Mouse (Mus musculus) urinary bladder, postnatal 25 days (tissue): ENCODE measurements at regions not wholly inside any gene's neighbourhood (a gene's known extent, or its start where the extent isn't known, plus 50 kb on each side); places are given as distances from the start of the nearest gene placed in this dataset.

ENCODE experiments used
- DNase-seq: peaks from one replicate; pipeline ENCODE4 v3.0.0; 2022; ENCODE audit warnings: low spot score

DNA sequence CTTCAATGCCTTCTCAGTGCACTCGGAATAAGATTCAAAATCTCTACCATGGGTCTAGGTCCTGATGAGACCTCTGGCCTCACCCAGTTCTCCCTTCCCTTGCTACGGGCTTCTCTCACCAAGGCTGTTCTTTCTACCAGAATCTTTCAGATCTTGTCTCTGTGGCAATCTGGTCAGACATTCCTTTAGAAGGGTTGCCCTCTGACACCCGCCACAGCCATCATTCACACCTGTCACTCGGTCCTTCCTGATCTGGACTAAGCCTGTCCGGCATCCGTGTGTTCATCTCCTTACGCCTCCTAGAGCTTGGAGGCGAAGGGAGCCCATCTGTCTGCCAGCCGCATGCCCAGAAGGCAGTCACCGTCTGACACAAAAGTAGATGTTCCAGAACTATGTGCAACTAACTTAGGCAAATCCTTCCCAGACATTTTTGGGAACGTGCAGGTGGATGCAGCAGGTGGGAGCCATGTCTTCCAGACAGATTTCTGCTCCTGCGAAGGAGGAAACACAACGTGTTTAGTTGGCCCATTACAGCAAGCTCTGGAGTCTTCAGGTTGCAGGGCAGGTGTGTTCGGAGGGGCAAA is 77.7 kb downstream of the Fam76b start:
- DNase-seq, result no peak

DNA sequence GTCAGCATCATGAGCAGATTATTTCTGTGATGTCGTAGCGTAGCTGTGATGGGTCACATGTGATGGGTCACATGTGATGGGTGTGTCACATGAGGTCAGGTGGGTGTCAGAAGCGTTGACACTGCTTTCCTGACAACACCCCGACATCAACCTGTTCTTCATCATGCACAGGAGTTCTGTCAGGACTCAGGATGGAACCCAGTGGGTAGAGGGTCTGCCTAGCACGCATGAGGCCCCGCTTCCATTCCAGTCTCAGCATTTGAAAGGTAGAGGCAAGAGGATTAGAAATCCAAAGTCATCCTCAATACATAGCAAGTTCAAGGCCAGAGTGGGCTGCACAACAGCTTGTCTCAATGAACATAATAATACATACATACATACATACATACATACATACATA is 79.2 kb downstream of the Fam76b start:
- no peak for DNase-seq

DNA sequence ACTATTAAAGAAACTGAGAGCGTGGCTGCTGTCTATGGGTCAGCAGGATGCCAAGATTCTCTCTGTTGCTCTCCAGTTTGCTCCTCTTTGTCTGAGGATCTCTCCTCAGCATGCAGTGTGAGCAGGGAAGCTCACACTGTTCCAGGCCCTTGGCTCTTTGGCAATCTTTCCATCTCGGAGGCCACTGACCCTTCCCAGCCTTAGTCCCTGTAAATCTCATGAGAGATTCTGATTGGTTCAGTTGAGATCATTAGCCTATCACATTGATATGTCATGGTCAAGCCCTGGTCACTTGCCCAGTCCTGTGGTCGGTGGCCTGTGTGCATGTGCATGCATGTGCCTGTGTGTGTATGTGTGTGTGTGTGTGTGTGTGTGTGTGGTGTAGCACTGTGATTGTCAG is 82.1 kb downstream of the Fam76b start:
- no peak for DNase-seq

DNA sequence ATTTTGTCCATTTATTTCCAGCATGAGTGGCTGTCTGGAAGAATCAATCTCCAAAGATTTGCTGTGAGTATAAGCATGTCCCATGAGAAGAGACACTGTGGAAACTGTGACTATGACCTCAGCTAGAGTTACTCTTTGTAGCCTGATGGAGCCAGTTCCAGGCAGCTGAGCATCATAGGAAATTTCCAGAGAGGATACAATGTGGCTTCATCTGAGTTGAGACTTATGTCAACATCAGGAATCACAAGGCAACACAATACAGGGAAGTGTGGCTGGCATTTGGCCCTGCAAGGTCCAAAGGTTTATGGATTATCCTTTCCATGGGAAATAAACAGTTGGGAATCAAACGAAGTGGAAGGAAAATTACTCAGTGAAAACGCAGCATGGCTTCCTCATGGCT is 82.6 kb downstream of the Fam76b start:
- DNase-seq, result no peak

DNA sequence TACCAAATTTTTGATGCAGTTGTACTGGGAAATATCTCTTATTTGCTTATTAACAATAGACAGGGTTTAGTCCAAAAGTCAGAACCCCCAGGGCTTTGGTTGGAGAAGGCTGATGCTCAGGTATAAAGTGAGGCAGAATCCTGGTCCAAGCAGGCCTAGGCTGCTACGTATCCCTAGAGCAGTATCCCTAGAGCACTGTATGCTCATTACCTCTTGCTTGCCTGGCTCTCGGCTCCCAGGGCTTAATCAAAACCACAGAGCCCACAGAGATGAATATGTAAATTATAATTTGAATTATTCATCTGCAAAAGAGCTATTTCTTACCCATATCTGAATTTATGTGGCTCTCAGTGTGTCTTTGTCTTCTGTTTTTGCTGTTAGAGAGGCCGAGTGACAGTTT is 85.9 kb downstream of the Fam76b start:
- no peak for DNase-seq

DNA sequence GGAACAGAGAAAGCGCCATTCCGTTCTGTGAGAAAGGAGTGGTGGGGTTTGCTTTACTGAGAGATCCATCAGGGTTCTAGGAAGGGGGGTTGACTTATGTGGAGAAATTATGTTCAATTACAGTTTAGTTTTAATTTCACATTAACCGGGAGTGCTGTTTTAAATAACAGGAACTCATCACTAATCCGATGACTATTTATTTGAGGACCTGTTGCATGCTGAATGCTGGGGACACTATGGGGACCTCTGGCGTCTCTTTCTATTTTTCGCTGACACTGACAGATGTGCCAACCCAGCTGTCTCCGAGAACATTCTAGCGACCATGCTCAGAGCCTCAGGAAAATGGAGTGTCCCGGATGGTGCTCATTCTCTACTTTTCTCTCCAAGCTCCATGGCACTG is 86.6 kb downstream of the Fam76b start:
- no peak for DNase-seq

DNA sequence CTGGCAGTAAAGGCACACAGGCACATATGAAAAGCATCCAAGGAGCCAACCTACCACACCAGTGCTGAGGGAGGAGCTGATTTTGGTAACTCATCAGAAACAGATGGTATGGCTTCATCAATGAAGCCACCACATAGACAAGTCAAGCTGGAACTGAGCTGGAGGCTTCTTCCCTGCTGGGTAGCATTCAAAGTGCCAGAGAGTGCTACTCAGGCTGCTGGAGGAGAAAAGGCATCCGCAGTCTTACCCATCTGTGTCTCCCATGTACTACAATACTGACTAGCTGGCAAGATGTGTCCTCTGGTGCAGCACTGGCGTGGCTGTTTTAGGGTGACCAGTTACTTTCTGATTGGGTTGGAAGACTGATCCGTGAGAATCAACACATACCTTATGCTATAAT is 87.3 kb downstream of the Fam76b start:
- DNase-seq, result no peak

DNA sequence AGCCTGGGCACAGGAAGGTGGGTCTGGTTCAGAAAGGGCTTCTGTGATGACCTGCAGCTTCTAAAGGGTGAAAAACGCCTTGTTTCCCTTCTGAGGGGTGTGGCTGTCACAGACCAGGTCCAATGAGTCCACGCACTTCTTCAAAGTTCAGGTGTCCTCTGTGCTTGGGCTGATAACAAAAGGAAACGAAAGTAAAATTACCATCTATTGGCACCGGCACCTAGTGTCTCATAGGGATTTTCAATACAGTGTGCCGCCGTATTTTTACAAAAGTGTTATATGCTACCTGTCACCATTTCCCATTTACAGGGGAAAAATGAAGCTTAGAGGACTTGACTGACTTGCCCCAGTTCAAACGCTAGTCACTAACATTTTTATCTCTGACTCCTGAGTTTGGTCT is 89.3 kb downstream of the Fam76b start:
- DNase-seq, result no peak

DNA sequence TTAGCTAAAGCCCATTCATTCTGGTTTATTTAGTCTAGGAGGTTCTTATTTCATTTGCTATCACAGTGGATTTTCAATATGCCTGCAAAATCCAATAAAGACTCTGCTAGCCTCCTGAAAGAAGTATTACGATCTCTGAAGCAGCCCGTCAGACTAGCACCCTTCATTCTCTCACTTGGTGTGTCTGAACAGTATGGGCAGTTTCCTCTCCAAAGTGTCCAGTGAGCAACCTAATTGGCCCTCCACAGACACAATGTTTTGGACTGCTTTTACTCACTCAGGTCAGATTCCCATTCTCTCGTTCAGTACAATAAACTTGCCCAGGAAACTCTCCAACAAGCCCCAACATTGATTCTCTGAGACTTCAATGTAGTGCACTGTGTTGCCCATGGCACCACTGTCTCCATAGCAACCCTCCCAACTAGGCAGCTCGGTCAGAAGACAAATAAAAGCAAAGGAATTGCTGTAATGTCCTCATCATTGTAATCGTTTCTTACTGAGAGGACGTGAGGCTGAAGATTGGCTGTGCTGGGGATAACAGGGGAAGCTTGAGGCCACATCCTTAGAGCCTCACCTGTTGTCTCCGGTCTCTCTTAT is 91.2 kb downstream of the Fam76b start:
- no peak for DNase-seq

DNA sequence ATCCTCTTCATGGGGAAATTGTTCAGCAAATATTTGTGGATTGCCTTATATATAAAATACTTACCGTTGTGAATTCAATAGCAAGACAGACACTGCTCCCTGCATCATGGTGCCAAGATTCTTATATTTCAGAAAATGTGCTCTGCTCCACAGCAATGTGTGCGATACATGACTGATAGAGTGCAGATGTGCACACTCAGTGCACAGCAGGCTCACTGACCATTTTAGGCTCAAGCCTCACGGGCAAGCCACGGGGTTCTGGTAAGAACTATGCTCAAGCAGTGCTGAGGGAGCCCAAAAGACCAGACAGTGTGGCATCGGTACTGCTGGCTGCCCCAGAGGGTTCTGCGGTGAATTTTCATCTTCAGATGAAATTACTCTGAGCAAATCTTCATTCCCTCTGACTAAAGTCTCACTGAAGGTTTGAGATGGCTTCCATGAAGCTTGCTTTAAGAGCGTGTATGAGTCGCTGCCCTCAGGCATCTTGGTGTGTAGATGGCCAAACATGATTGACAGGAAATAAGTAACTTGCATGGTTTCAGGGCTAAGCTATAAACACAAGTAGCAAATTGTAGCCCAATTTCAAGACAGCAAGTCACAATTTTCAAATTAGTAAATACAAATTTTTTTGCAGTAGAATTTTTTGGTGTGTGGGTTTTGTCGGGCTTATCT is 92.4 kb downstream of the Fam76b start:
- no peak for DNase-seq

DNA sequence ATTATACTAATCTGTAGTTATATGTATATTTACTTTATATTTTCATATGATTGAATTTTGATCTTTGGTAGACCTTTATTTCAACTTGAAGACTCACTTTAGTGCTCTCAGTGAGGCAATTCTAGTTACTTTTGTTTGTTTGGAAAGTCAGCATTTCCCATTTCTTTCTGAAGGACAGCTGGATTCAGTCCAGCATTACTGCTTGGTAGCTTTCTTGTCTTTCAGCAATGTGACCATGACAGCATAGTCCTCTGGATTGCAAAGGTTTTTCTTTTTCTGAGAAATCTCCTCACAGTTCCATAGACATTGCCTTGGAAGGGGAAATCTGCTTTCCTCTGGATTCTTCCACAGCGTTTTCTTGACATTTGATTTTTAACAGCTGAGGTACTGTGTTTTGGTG is 93.1 kb downstream of the Fam76b start:
- no peak for DNase-seq

DNA sequence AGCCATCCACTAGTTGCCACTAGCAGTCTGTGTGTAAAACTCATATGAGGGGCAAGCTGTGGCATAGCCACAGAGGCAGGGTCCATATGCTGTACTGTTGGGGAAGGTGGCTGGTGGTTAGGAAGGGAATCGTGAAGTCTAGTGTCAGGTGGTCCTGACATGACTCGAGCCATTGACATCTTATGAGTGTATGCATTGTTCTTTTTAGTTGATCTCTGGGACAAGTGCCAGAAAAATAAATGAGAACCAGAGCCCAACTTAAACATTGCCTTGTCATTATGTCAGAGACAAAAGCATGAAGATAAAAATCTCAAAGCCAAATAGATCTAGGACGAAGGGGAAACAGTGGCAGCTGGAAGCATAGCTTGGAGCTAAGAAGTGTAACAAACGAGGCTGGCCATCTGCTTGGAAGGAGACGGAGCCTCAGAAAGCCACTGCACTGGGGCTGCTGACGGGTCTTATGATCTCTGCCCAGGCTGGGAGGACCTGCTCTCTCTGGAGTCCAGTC is 104.5 kb downstream of the Fam76b start:
- no peak for DNase-seq

DNA sequence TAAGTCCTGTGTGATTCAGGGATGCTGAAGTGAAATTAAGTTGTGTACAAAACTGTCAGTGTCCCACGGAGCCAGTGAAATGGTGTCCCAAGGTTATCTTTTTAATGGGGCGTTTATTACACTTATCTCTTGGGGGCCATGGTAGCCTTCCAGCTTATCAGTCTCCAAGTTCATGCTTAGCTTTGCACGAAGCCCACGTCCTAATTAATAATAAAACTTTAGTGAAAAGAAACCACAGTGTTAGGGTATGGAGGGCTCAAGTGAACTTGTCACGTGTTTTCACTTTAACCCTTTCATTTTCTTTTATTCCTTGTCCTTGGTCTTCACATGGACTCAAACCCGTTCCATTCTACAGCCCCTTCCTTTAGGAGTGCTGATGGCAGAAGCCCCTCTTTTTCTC is 105.9 kb downstream of the Fam76b start:
- DNase-seq, result no peak

DNA sequence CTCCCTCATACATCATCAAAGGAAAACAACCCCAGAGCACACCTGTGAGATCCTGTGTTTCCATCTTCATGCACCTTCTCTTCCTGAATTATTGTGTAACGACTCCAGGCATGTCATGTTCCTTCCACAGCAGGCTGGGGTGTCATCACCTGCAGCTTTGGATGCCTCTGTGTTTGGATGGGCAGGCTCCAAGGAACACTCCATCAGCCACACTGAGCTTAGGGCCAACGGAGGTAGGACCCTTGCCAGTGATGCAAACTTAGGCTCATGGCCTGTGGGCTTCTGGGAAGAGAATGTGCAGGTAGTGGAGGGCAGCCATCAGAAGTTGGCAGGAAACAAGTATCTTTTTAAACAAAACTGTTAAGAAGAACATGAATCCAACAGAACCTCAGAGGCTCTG is 109.8 kb downstream of the Fam76b start:
- no peak for DNase-seq

DNA sequence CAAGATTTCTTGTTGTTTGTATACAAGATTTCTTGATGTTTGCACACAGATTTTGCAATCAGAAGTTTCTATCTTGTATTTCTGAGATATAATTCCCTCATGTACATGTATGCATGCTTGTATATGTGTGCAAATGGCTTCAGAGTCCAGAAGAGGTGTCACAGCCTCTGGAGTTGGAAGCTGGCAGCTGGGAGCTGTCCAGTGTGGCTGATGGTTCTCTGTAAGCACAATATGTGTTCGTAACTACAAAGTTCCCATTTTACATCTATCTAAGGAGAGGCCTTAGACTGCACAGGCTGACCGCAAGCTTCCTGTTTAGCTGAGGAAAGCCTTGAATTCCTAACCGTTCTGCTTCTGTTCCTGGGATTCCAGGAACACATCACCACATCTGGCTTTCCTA is 119.0 kb downstream of the Fam76b start:
- no peak for DNase-seq

DNA sequence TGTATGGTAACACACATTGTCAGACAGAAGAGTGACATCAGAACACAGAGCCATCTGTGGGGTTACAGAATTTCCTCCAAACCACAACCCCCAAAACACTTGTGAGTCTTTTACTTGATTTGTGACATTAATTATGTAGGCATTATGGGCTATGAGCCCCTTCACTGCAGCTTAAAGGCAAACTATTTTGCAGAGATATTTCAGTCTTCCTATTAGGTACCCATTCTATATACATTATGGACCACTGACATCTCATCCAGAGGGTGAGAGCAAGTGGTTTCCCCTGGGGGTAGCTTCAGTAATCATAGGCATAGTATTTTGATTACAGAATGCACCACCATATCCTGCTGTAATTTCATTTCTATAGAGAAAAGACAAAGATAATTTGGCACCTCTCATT is 124.6 kb downstream of the Fam76b start:
- DNase-seq, result no peak

DNA sequence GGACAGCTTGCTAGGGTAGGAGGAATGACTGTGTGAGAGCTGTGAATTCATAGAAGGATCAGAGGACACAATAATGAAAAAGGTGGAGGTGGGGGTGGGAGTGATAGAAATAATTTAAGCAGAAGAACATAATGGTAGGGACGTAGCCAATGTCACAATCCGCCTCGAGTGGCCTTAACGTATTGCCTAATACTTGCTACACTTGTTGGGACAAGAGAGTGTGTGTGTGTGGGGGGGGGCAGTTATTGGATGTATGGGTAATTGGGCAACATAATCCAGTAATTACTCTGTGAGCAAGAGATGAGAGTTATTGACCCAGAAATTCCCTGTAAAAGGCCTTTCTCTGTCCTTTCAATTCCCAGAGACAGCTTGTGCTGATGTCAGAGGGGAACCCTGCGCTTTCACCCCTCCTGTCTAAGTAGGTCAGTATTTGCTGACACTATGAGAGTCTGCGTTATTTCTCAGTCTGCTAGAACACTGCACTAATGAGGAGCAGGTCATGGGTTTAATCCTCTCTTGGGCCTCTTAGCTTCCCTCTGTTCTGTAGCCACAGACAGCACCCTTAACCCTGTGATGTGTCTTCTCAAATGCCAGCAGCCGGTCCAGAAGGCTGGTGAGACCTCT is 135.7 kb downstream of the Fam76b start:
- no peak for DNase-seq

DNA sequence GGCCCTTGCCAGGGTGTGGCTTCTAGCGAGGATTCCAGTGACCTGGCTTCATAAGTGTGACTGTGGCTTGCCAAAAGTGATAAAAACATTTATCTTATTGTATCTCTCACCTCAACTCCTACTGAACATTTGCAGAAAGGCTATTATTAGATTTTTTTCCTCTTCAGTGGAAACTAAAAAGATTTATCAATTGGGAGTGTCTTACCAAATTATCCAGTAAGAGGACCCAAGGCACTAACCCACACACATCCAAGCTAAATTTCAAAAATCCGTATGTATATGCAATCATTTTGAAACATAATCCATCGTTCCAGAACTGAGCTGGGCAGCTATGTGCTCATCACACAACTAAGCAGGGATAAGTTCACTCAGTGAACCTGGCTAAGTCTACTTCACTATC is 136.3 kb downstream of the Fam76b start:
- no peak for DNase-seq

DNA sequence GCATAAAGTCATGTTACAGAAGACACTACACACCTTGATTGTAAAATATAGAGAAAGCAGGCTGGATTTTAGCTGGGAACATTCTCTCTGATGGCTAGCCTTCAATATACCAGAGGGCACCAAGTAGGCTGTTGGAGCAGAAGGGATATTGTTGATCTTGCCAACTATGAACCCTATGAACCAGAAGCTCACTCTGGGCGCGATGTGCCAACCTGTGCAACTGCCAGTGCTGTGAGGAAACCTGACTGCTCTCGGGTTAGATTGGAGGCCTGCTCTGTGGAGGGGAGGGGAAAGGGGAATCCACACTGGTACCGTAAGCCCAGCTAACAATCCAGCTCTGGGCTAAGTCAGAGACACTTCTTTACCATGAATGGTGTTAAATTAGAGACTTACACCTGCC is 136.7 kb downstream of the Fam76b start:
- DNase-seq, result no peak

DNA sequence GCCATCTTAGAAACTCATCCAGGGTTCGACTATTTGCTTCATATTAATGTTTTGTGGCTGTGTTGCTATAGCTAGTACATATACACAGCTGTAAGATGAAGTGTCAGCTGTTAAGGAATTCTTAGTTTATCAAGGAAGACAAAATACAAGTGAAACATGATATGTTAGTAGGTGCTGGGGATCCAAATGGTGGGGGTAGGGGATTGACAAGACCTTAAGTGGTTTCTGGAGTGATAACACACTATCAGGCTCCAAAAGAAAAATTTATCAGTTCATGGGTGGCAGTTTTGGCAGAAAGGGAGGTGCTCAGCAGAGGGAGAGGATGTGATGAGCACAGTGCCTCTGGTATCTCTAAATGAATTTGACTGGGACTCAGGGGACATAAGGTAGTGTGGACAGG is 138.7 kb downstream of the Fam76b start:
- DNase-seq, result no peak

DNA sequence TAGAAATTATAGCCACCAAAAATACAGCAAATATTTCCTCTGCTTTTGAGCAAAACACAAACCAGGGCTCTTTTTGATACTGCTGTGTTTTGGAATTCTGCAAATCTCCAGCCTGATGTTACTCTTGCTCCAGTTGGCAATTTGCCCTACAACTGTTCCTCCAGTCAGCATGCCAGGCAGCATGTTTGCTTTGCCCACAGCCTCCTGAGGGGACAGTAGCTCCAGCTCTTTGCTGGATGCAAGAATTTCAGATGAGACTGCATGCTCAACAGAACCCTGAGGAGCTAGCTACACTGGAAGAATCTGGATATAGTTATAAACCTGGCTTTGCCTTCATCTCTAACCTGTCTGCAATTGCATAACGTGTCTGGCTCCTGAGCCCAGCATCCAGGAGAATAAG is 141.7 kb downstream of the Fam76b start:
- DNase-seq, result no peak

DNA sequence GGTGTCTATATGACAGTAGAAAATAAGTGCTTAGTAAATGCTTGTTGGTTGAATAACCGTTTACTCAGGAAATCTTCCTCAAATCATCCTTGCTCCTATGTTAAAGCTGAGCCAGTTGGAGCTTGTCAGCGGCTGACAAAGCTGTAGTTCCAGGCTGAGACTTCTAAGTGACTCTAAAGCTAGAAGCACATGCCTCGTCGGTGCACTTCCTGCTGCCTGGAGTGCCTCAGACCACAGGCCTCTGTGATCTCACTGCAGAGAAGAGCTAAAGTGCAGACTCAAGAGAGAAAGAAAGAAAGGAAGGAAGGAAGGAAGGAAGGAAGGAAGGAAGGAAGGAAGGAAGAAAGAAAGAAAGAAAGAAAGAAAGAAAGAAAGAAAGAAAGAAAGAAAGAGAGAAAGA is 146.1 kb downstream of the Fam76b start:
- no peak for DNase-seq

DNA sequence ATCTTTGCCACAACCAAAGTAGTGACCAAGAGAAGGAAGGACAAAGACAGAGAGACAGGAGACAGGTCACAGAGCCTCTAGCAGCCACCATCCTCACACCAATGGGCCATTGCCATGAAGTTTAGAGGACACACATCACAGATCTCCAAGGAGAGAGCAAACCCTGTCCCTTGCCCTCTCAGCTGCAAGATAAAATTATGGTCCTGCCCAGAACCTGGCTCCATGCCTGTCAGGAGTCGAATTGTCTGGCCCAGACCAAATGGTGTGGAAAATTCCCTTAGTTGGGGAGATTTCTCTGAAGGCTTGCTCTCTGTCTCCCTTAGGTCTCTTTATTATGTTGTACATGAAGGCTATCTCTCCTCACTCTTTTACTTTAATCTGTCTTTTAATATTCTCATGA is 147.4 kb downstream of the Fam76b start:
- DNase-seq, result no peak
